Mouse (Mus musculus) intestine, embryonic 15.5 days (tissue): ENCODE measurements at regions not wholly inside any gene's neighbourhood (a gene's known extent, or its start where the extent isn't known, plus 50 kb on each side); places are given as distances from the start of the nearest gene placed in this dataset.

Experiments
- ATAC-seq: fragments of 200-750 bp; cut with Nextera tagmentation; 2 replicates; pipeline ENCODE4 v1.8.0; 2017; ENCODE audit warnings: moderate TSS enrichment, moderate library complexity
- H3K27ac ChIP-seq: fragments of 300-500 bp; sonication (generic); 2 replicates; pipeline ENCODE4 v1.5.1; 2015; ENCODE audit warnings: mild to moderate bottlenecking, inconsistent platforms
- H3K27me3 ChIP-seq: fragments of 300-500 bp; sonication (generic); replicated peaks from 2 replicates; pipeline ENCODE4 v1.6.1; 2015; ENCODE audit warnings: inconsistent platforms
- H3K36me3 ChIP-seq: fragments of 300-500 bp; sonication (generic); 2 replicates; pipeline ENCODE4 v1.6.1; 2015; ENCODE audit warnings: inconsistent platforms
- H3K4me1 ChIP-seq: fragments of 300-500 bp; sonication (generic); replicated peaks from 2 replicates; pipeline ENCODE4 v1.6.1; 2015; ENCODE audit warnings: inconsistent platforms
- H3K4me2 ChIP-seq: fragments of 300-500 bp; sonication (generic); replicated peaks from 2 replicates; pipeline ENCODE4 v1.6.1; 2015; ENCODE audit warnings: mild to moderate bottlenecking, inconsistent platforms
- H3K4me3 ChIP-seq: fragments of 300-500 bp; sonication (generic); replicated peaks from 2 replicates; pipeline ENCODE4 v1.5.1; 2015; ENCODE audit warnings: inconsistent platforms
- H3K9ac ChIP-seq: fragments of 300-500 bp; sonication (generic); 2 replicates; pipeline ENCODE4 v1.6.1; 2015; ENCODE audit warnings: inconsistent platforms
- H3K9me3 ChIP-seq: fragments of 300-500 bp; sonication (generic); 2 replicates; pipeline ENCODE4 v1.6.1; 2016; ENCODE audit warnings: inconsistent platforms
- WGBS: fragments of 180-500 bp; shearing (Covaris S2); methylation state at CpG from one replicate; pipeline ENCODE4 v1.1.7; 2015; 5-methylcytosine and 5-hydroxymethylcytosine counted together

DNA sequence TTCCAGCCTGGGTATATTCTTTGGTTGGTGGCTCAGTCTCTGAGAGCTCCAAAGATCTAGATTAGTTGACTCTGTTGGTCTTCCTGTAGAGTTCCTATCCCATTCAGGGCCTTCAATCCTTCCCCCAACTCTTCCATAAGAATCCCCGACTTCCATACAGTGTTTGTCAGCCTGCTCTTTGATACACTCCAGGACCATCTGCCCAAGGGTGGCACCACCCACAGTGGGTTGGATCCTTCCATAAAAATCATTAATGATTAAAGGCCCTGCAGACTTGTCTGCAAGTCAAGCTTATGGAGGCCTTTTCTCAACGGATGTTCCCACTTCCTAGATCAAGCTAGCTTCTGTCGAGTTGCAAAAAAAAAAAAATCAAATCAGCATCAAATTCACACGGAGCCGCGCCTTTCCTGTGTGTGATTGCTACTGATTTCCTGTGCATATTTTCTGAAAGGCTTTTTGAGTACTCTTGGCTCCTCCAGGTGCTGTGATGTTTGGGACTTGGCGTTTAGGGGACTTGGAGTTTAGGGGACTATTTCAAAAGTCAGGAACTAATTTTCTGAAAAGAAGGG lies 171.3 kb upstream of the Gm9833 start:
- Histone ChIP-seq H3K27ac (no peak overlapping the region), H3K9me3 (no peaks in the 10 kb centered on the region), H3K27me3 (no peaks in the 10 kb centered on the region), H3K9ac (no peak overlapping the region), H3K4me3 (no peak overlapping the region), H3K36me3 (no peaks in the 10 kb centered on the region), H3K4me2 (no peak overlapping the region), H3K4me1 (no peaks in the 10 kb centered on the region; the same call in 1 of the 2 replicates)
- 63% methylated on average over 7 of the region's 7 CpGs for WGBS
- peak; percentile 58; the same call in 1 of the 2 replicates for ATAC-seq

DNA sequence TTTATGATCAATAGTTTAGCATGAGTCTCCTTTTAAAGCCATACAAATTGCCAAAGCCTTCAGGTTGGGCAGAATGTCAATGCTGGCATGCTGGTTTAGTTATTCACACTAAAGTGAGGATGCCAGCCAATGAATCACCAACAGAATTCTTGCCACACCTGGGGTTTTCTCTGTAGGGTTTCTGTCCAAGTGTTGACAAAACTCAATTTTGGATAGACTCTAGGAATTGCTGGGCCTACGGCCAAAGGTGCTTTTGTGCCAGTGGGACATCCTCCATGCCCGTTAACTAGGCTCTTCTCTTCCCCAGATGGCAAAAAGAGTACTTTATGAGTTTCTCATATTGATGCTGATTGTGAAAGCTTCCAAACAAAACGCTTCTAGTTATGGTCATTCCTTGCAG lies 167.6 kb upstream of the Gm9833 start:
- H3K27ac ChIP-seq = no peak overlapping the region
- no peaks in the 10 kb centered on the region; the same call in 1 of the 2 replicates for H3K4me1 ChIP-seq
- no peak overlapping the region for H3K9ac ChIP-seq
- no peak overlapping the region for H3K4me2 ChIP-seq
- no peak overlapping the region for H3K4me3 ChIP-seq
- 91% methylated on average over 3 of the region's 3 CpGs for WGBS
- H3K27me3 ChIP-seq = no peaks in the 10 kb centered on the region
- no peaks in the 10 kb centered on the region for H3K36me3 ChIP-seq
- no peaks in the 10 kb centered on the region for H3K9me3 ChIP-seq
- ATAC-seq = no peak

DNA sequence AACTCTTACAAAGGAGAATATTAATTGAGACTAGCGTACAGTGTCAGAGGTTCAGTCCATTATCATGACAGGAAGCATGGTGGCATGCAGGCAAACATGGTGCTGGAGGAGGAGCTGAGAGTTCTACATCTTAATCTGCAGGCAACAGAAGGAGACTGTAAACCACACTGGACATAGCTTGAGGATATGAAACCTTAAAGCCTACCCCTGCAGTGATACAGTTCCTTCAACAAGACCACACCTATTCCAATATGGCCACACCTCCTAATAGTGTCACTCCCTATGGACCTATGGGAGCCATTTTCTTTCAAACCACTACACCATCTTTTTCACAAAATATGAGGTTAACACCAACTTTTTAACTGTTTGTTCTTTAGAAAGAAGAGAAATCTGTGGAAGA lies 166.2 kb upstream of the Gm9833 start:
- Histone ChIP-seq H3K9ac (no peak overlapping the region), H3K4me1 (no peaks in the 10 kb centered on the region), H3K27me3 (no peaks in the 10 kb centered on the region), H3K9me3 (no peaks in the 10 kb centered on the region), H3K4me2 (no peak overlapping the region), H3K4me3 (no peak overlapping the region), H3K36me3 (no peaks in the 10 kb centered on the region), H3K27ac (no peak overlapping the region)
- no peak for ATAC-seq
- 90% methylated on average over 1 of the region's 1 CpGs for WGBS

DNA sequence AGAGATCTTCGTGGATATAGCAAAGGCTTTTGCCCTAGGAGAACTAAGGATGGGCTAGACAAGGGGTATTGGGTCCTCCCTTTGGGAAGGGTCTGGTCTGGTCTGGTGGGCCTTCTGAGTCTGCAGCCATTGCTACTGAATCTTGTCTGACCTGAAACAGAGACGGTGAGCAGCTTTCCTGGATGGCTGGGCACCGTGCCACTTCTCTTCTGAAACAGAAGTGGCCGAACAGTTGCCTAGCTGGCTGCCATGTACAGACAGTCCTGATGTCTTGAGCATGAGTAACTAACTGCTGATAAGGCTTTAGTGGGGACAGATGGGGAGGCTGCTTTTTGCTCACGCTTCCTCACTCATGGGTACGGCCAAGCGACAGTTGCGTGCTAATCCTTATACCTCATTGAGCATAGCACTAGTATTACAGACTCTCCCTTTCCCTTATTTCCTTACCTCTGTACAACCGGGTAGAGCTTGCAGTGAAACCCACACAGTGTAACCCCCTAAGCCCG lies 165.3 kb upstream of the Gm9833 start:
- Histone ChIP-seq H3K36me3 (no peaks in the 10 kb centered on the region), H3K4me2 (no peak overlapping the region), H3K9me3 (no peaks in the 10 kb centered on the region), H3K27me3 (no peaks in the 10 kb centered on the region), H3K27ac (no peak overlapping the region), H3K4me3 (no peak overlapping the region), H3K9ac (no peak overlapping the region), H3K4me1 (no peaks in the 10 kb centered on the region)
- WGBS = 88% methylated on average over 10 of the region's 10 CpGs
- no peak for ATAC-seq

DNA sequence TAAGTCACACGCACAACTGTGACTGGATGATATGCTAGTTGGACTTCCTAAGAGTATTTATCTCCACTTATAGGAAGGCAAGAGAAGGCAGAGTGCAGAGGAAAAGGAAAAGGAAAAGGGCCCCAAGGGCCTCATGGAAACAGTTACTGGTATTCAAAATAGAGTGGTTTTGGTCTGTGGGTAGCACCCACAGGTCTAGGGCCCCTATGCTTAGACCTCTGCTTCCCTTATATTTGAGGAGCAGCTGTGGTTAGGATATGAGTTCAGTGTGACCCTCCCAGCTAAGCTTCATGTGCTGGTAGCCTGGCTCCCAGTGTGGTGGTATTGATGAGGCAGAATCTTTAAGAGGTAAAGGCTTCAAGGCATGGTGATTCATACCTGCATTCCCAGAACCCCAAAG lies 163.3 kb upstream of the Gm9833 start:
- no peak overlapping the region for H3K4me2 ChIP-seq
- H3K36me3 ChIP-seq = no peaks in the 10 kb centered on the region
- H3K9me3 ChIP-seq = no peaks in the 10 kb centered on the region
- no peak for ATAC-seq
- no peak overlapping the region for H3K27ac ChIP-seq
- no peak overlapping the region for H3K4me3 ChIP-seq
- H3K9ac ChIP-seq = no peak overlapping the region
- H3K27me3 ChIP-seq = no peaks in the 10 kb centered on the region
- WGBS = 84% methylated on average over 1 of the region's 1 CpGs
- H3K4me1 ChIP-seq = no peaks in the 10 kb centered on the region

DNA sequence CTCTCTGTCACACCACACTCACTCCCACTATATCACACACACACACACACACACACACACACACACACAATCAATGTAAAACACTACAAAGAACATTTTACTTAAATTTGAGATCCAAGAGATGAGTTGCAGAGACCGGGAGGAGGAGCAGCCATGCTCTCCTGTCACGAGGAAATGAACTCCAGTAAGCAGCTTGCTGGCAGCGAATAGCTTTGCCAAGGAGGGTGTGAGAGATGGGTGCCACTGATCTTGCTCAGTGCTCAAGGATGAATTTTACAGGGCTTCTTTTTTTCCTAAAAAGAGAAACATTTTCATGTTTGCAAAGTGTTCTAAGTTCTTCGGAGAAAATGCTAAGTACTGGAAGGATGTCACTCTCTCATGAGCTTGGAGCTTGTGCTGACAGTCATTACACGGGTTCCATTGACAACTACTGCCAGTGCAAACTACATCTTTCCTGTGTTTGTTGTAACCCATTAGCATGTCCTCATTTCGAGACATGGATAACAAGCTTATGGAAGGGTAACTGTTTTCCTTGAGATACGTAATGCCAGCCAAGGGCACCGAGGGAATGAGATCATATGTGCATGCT lies 151.0 kb upstream of the Gm9833 start:
- Histone ChIP-seq H3K4me3 (no peak overlapping the region), H3K27ac (no peak overlapping the region), H3K36me3 (no peaks in the 10 kb centered on the region), H3K9me3 (no peaks in the 10 kb centered on the region), H3K4me2 (no peak overlapping the region), H3K27me3 (no peaks in the 10 kb centered on the region), H3K9ac (no peak overlapping the region), H3K4me1 (no peaks in the 10 kb centered on the region)
- WGBS = 78% methylated on average over 8 of the region's 8 CpGs
- no peak for ATAC-seq

DNA sequence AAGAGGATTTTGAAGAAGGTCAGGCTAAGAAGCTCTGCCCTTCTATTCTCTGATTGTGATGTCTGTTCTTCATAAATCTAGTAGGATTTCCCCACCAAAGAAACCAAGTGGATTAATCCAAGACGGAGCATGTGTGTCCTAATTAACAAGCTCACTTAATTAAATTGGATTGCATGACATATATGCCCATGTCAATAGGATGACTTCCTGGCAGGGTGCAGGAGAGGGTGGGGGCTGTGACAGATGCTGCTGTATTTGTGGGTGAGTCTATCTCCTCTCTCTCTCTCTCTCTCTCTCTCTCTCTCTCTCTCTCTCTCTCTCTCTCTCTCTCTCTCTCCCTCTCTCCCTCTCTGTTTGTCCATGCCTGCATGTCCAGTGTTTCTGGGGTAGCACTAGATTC lies 149.3 kb upstream of the Gm9833 start:
- H3K27me3 ChIP-seq = no peaks in the 10 kb centered on the region

DNA sequence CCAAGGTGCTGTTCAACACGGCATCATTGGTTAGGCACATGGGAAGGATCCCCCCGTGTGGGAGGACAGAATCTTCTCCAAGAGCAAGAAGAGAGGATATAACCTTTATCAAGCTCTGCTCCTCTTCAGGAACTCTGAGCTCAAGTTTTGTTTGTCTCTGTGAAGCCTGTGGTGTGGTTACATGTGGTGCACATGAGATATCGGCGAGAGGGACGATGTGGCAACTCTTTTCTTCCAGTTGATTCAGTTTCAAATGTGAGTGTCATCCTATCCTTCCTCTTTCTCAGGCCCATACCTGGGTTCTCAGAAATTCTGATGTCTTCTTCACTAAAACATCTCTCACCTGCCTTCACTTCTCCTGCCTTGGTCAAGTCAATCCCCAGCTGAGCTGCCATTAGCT lies 145.3 kb upstream of the Gm9833 start:
- no peaks in the 10 kb centered on the region for H3K4me1 ChIP-seq
- H3K9me3 ChIP-seq = no peaks in the 10 kb centered on the region
- no peak for ATAC-seq
- 91% methylated on average over 5 of the region's 5 CpGs for WGBS
- no peak overlapping the region for H3K9ac ChIP-seq
- H3K27me3 ChIP-seq = no peaks in the 10 kb centered on the region
- H3K36me3 ChIP-seq = no peaks in the 10 kb centered on the region
- no peak overlapping the region for H3K4me2 ChIP-seq
- no peak overlapping the region for H3K4me3 ChIP-seq
- no peak overlapping the region for H3K27ac ChIP-seq

More for the DNA sequence above, 149.3 kb upstream of the Gm9833 start:
- no peak overlapping the region for H3K9ac ChIP-seq
- H3K27ac ChIP-seq = no peak overlapping the region
- no peaks in the 10 kb centered on the region for H3K4me1 ChIP-seq
- 85% methylated on average over 1 of the region's 1 CpGs for WGBS
- ATAC-seq = no peak
- no peak overlapping the region for H3K4me3 ChIP-seq
- H3K4me2 ChIP-seq = no peak overlapping the region
- H3K9me3 ChIP-seq = no peaks in the 10 kb centered on the region
- H3K36me3 ChIP-seq = no peaks in the 10 kb centered on the region

DNA sequence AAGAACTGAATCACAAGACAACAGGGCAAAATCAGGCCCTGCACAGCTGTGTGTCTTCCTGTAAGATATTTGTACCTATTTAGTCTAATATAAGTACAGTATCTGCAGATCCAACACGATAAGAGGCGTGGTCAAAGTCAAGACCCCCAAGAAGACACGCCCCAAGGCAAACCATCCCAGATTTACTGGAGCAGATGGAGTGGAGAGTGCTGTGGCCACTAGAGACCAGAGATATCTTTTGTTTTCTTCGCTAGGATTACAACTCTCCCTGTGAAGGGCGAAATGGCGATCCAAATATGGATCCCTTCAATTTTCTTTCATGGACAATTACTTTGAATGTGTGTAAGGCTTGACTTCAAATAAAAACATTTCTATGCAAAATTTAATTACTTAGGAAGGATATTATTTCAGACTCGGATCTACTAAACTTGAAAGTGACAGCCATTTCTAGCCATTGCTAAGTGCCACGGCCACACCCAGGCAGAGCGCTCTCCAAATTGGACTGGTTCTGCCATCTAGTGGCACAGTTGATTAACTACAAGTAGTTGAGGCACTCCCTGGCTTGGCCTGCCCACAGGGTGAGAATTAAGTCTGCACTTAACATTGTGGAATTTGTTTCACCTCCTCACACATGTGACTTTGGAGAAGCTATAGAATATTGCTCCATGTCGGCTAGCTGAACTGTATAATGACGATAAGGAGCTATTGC lies 140.4 kb upstream of the Gm9833 start:
- Histone ChIP-seq H3K4me1 (no peaks in the 10 kb centered on the region), H3K9ac (no peak overlapping the region), H3K27me3 (no peaks in the 10 kb centered on the region), H3K36me3 (no peaks in the 10 kb centered on the region), H3K27ac (no peak overlapping the region), H3K9me3 (no peaks in the 10 kb centered on the region), H3K4me3 (no peak overlapping the region), H3K4me2 (no peak overlapping the region)
- ATAC-seq = peak; percentile 89
- WGBS = 54% methylated on average over 11 of the region's 11 CpGs

DNA sequence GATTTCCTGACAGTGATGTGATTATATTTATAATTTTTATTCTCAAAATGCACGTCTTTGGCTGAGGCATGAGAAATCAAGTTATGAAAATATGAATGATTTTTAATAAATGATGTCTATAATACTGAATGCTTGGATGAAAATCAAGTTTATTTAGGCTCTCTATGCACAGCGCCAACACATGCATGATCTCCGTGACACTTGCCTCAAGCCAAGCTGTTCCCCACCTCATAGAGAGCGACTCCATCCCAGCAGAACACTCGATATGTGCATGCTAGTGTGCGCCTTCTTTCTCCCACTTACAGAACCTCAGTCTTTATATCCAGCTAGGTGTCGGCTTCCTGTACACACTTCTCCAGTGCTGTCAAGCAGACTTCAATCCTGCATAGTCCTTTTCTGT lies 139.8 kb upstream of the Gm9833 start:
- WGBS = 73% methylated on average over 7 of the region's 7 CpGs
- no peaks in the 10 kb centered on the region for H3K27me3 ChIP-seq
- no peak overlapping the region for H3K27ac ChIP-seq
- no peak for ATAC-seq
- H3K9me3 ChIP-seq = no peaks in the 10 kb centered on the region
- H3K4me3 ChIP-seq = no peak overlapping the region
- no peaks in the 10 kb centered on the region for H3K4me1 ChIP-seq
- H3K36me3 ChIP-seq = no peaks in the 10 kb centered on the region
- no peak overlapping the region for H3K4me2 ChIP-seq
- no peak overlapping the region for H3K9ac ChIP-seq

DNA sequence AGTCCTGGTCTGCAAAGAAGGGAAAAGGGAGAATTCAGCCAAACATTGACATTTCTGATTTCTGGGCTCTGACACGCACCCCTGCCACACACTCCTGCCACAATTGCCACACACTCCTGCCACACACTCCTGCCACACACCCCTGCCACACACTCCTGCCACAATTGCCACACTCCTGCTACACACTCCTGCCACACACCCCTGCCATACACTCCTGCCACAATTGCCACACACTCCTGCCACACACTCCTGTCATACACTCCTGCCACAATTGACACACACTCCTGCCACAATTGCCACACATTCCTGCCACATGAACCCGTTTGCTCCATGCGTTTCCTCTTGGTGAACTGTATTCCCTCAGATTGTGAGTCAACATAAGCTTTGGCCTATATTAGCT lies 130.0 kb upstream of the Gm9833 start:
- no peak overlapping the region for H3K9ac ChIP-seq

DNA sequence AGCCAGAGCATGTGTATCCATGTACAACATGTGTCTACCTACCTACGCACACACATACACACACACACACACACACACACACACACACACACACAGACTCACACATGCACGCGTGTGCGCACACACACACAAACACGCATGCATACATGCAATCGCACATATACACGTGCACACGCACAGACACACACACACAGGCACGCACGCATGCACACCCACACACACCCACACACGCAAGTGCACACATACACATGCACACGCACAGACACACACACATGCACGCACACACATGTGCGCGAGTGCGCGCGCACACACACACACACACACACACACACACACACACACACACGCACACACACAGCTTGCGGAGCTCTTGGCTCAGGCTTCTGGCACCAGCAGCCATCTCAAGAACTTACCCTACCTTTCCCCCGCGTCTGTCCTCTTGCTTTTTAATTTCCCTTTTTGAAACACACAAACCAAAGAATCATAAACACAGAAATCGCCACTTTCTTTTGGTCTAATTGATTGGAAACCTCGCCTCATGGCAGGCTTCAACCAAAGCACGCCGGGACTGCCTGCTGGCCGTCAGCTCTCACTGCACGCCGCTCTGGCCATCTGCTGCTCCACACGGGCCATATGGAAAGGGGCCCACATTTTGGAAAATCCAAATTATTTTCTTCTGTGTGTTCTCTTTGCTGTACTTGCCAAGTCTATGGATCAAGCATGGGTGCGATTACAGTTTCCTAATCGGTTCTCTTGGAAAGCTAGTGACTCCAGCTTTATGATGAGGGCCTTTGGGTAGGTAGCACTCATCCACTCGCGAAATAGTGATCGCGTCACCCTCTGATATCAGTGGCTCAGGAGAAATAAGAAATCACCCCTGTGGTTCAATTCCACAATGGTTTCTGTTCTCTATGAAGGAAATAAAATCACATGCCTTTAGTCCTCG lies 127.9 kb upstream of the Gm9833 start:
- H3K4me3 ChIP-seq = no peak overlapping the region
- no peaks in the 10 kb centered on the region for H3K36me3 ChIP-seq
- no peak overlapping the region for H3K27ac ChIP-seq
- 91% methylated on average over 37 of the region's 37 CpGs for WGBS
- no peaks in the 10 kb centered on the region for H3K27me3 ChIP-seq
- H3K9ac ChIP-seq = no peak overlapping the region
- ATAC-seq = no peak
- no peaks in the 10 kb centered on the region for H3K9me3 ChIP-seq
- no peaks in the 10 kb centered on the region for H3K4me1 ChIP-seq
- H3K4me2 ChIP-seq = no peak overlapping the region

More for the DNA sequence above, 130.0 kb upstream of the Gm9833 start:
- H3K27ac ChIP-seq = no peak overlapping the region
- H3K27me3 ChIP-seq = no peaks in the 10 kb centered on the region
- ATAC-seq = no peak
- WGBS = 87% methylated on average over 3 of the region's 3 CpGs
- H3K4me2 ChIP-seq = no peak overlapping the region
- H3K9me3 ChIP-seq = no peaks in the 10 kb centered on the region
- no peaks in the 10 kb centered on the region for H3K36me3 ChIP-seq
- no peak overlapping the region for H3K4me3 ChIP-seq
- H3K4me1 ChIP-seq = no peaks in the 10 kb centered on the region
